ENCODE assay signal across 14 mouse cellular contexts in the genomic region with DNA sequence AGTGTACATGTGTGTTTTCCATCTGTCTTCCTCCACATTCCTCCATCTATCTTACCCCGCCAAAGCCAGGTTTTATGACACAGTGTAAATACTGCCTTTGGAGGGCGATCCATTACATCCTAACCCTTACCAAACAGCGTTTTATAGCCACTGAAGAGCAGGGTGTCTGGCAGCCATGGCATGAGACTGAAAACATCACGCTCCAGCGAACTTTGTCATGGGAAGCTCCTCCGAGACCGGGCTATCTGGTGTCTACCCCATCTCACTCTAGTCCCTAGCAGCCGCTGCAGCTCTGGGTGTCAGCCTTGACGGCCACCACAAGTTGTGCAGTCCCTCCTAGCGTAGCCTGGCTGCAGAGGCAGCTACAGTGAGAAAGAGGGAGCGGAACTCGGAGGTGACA.
DNase-seq lines count a peak whose midpoint lies in the region; ATAC-seq and TF ChIP-seq lines count a peak whose summit lies in the region.
"Had no signal": no experiment of that assay in that cellular context is flagged by ENCODE, and none has a peak within 500 bp of the region (broad histone marks: within the 10 kb centered on the region; RNA-seq: fewer than 3 reads in every experiment).

No protein-coding gene starts in this region.

- no peak for DNase-seq in forebrain, embryonic 11.5 days (ENCODE audit: low spot score)
- peak; percentile 30 for DNase-seq in lung, embryonic 14.5 days
- no peak for DNase-seq in lung, postnatal 4 days
- peak; percentile 58 for DNase-seq in limb, embryonic 11.5 days (ENCODE audit: low spot score)
- DNase-seq in retina, embryonic 14.5 days (ENCODE audit: low spot score) = peak; percentile 50
- DNase-seq in spleen, postnatal 4 days (ENCODE audit: low spot score in 2 of 2) = no peak
- no peak for DNase-seq in layer of hippocampus, postnatal 14 days (ENCODE audit: low spot score in 2 of 2)
- DNase-seq: adrenal gland, postnatal 36 days; cerebellum, adult 11 months; heart, postnatal 10 days; liver; lung, postnatal 10 days; thymus, adult 18-20 months had no signal

- no peak overlapping the region for H3K4me3 ChIP-seq in forebrain, embryonic 12.5 days (replicated peaks)
- H3K4me3 ChIP-seq in forebrain, embryonic 11.5 days (ENCODE audit: low read depth, low read length) = no peak overlapping the region
- no peak overlapping the region for H3K4me3 ChIP-seq in lung, embryonic 14.5 days (ENCODE audit: low read depth, low read length)
- no peak overlapping the region for H3K4me3 ChIP-seq in limb, embryonic 11.5 days (ENCODE audit: low read depth, low read length)

- peaks cover 51% of the 10 kb centered on the region for H3K4me1 ChIP-seq in forebrain, embryonic 12.5 days
- peaks cover 11% of the 10 kb centered on the region for H3K4me1 ChIP-seq in forebrain, embryonic 11.5 days (replicated peaks; ENCODE audit: control insufficient read depth, insufficient read depth, low read length)
- peaks cover 10% of the 10 kb centered on the region for H3K4me1 ChIP-seq in lung, embryonic 14.5 days (ENCODE audit: insufficient read depth)
- H3K4me1 ChIP-seq in limb, embryonic 11.5 days (ENCODE audit: control insufficient read depth, insufficient read depth, low read length) = peaks cover 46% of the 10 kb centered on the region

- no peak for ATAC-seq in forebrain, embryonic 12.5 days (ENCODE audit: low FRiP score)
- ATAC-seq in forebrain, embryonic 11.5 days (replicated peaks; ENCODE audit: low FRiP score) = no peak
- no peak for ATAC-seq in lung, embryonic 14.5 days (ENCODE audit: insufficient read depth)
- 0 out of 2 replicates have a peak, but pooled peaks have one; percentile 27 for ATAC-seq in limb, embryonic 11.5 days (ENCODE audit: insufficient number of reproducible peaks, low FRiP score, low TSS enrichment, low read depth)

- peak overlapping the region; percentile 56; the same call in 1 of the 2 replicates for H3K27ac ChIP-seq in forebrain, embryonic 12.5 days
- no peak overlapping the region for H3K27ac ChIP-seq in forebrain, embryonic 11.5 days (ENCODE audit: low read depth, low read length)
- no peak overlapping the region for H3K27ac ChIP-seq in lung, embryonic 14.5 days (ENCODE audit: low read depth)
- H3K27ac ChIP-seq in limb, embryonic 11.5 days (replicated peaks; ENCODE audit: low read depth, low read length) = peak overlapping the region; percentile 66

- no peaks in the 10 kb centered on the region for H3K9me3 ChIP-seq in forebrain, embryonic 12.5 days
- no peaks in the 10 kb centered on the region for H3K9me3 ChIP-seq in forebrain, embryonic 11.5 days (ENCODE audit: control insufficient read depth, low read length)
- H3K9me3 ChIP-seq in lung, embryonic 14.5 days (ENCODE audit: low read depth, low read length) = no peaks in the 10 kb centered on the region
- no peaks in the 10 kb centered on the region for H3K9me3 ChIP-seq in limb, embryonic 11.5 days (ENCODE audit: control insufficient read depth, low read length)

- WGBS in forebrain, embryonic 12.5 days = 77% methylated on average over 12 of the region's 12 CpGs
- WGBS in forebrain, embryonic 11.5 days = 82% methylated on average over 12 of the region's 12 CpGs
- 45% methylated on average over 12 of the region's 12 CpGs for WGBS in lung, embryonic 14.5 days
- WGBS in limb, embryonic 11.5 days = 41% methylated on average over 12 of the region's 12 CpGs

- H3K36me3 ChIP-seq in forebrain, embryonic 12.5 days (replicated peaks) = no peaks in the 10 kb centered on the region
- no peaks in the 10 kb centered on the region for H3K36me3 ChIP-seq in forebrain, embryonic 11.5 days (ENCODE audit: control insufficient read depth, insufficient read depth, low read length)
- no peaks in the 10 kb centered on the region for H3K36me3 ChIP-seq in lung, embryonic 14.5 days (ENCODE audit: insufficient read depth)
- no peaks in the 10 kb centered on the region for H3K36me3 ChIP-seq in limb, embryonic 11.5 days (ENCODE audit: control insufficient read depth, insufficient read depth, low read length)

- no peak for TF ChIP-seq CTCF in lung, embryonic 14.5 days (IDR thresholded peaks at IDR 0.05; ENCODE audit: low read depth)

- H3K4me2 ChIP-seq in forebrain, embryonic 12.5 days = no peak overlapping the region
- no peak overlapping the region for H3K4me2 ChIP-seq in forebrain, embryonic 11.5 days (ENCODE audit: low read depth, low read length, severe bottlenecking)
- no peak overlapping the region for H3K4me2 ChIP-seq in lung, embryonic 14.5 days
- peak overlapping the region; percentile 20; the same call in 1 of the 2 replicates for H3K4me2 ChIP-seq in limb, embryonic 11.5 days (ENCODE audit: low read depth, severe bottlenecking)

- H3K9ac ChIP-seq in forebrain, embryonic 12.5 days = no peak overlapping the region
- H3K9ac ChIP-seq in forebrain, embryonic 11.5 days (ENCODE audit: low read length) = no peak overlapping the region
- no peak overlapping the region for H3K9ac ChIP-seq in lung, embryonic 14.5 days
- no peak overlapping the region for H3K9ac ChIP-seq in limb, embryonic 11.5 days (ENCODE audit: low read length)

- H3K27me3 ChIP-seq in forebrain, embryonic 12.5 days = no peaks in the 10 kb centered on the region
- H3K27me3 ChIP-seq in forebrain, embryonic 11.5 days (ENCODE audit: control insufficient read depth, insufficient read depth, low read length) = no peaks in the 10 kb centered on the region
- H3K27me3 ChIP-seq in lung, embryonic 14.5 days (ENCODE audit: insufficient read depth, low read length) = no peaks in the 10 kb centered on the region
- no peaks in the 10 kb centered on the region for H3K27me3 ChIP-seq in limb, embryonic 11.5 days (ENCODE audit: control insufficient read depth, insufficient read depth, low read length)

Comparison
In these comparisons a context has a peak if more than half of its experiments do, and no peak if none do; other contexts are left out.
1. H3K27ac ChIP-seq: peak in forebrain, embryonic 12.5 days (single experiment) and limb, embryonic 11.5 days (single experiment); none in forebrain, embryonic 11.5 days (single experiment) and lung, embryonic 14.5 days (single experiment).
2. DNase-seq: peak in lung, embryonic 14.5 days (single experiment), limb, embryonic 11.5 days (single experiment) and retina, embryonic 14.5 days (single experiment); none in forebrain, embryonic 11.5 days (single experiment), lung, postnatal 4 days (0 of 2), spleen, postnatal 4 days (0 of 2) and layer of hippocampus, postnatal 14 days (0 of 2).